Mouse (Mus musculus): Measurements from ENCODE around the gene Babam1.

- TF ChIP-seq CTCF (IDR thresholded peaks at IDR 0.05; ENCODE audit: control insufficient read depth, insufficient read depth, insufficient replicate concordance, low read depth, low read length) = no peak
- no peak for TF ChIP-seq POLR2A (IDR thresholded peaks at IDR 0.05; ENCODE audit: control insufficient read depth, low read depth, low read length)
Observed at GRCm38 (mm10) chr8:71379512-71380075, 17.1 kb upstream of the Babam1 start.
